Mouse (Mus musculus): ENCODE results near the gene Atn1.

- no peak for TF ChIP-seq CTCF (IDR thresholded peaks at IDR 0.05; ENCODE audit: borderline replicate concordance, insufficient read depth, low read depth, low read length)
- TF ChIP-seq POLR2A (IDR thresholded peaks at IDR 0.05; ENCODE audit: borderline replicate concordance, insufficient read depth, low read length) = no peak
These were observed 13.3 kb downstream of the Atn1 start for GRCm38 (mm10) chr6:124742839-124743514.

All from cerebellum, adult 2 months (tissue).